Mouse (Mus musculus): ENCODE data around the gene Zfp560. TPM values are rescaled to one million over a fixed set of nuclear protein-coding genes. Genes with fewer than 3 reads are reported as not detected.
A peak's percentile ranks its signal among the peaks of the same experiment; 100 is the strongest.

Zfp560 gene
- 17.5 TPM for polyA plus RNA-seq (2012; fragmentation: generic; extraction: Trizol)
- long read RNA-seq, experiment 1, transcript Zfp560-202 (3 exons, 608 nt): major isoform, 19 of 20 reads
- long read RNA-seq, experiment 1, partial matches to known transcripts: 1 of 20 reads
- long read RNA-seq, experiment 1, other reads (novel, unspliced or antisense): 0 of 20 reads
- long read RNA-seq, experiment 2, full-length matches to known transcripts: 3 of 8 reads
- long read RNA-seq, experiment 2, partial matches to known transcripts: 0 of 8 reads
- long read RNA-seq, experiment 2, other reads (novel, unspliced or antisense): 5 of 8 reads

DNA sequence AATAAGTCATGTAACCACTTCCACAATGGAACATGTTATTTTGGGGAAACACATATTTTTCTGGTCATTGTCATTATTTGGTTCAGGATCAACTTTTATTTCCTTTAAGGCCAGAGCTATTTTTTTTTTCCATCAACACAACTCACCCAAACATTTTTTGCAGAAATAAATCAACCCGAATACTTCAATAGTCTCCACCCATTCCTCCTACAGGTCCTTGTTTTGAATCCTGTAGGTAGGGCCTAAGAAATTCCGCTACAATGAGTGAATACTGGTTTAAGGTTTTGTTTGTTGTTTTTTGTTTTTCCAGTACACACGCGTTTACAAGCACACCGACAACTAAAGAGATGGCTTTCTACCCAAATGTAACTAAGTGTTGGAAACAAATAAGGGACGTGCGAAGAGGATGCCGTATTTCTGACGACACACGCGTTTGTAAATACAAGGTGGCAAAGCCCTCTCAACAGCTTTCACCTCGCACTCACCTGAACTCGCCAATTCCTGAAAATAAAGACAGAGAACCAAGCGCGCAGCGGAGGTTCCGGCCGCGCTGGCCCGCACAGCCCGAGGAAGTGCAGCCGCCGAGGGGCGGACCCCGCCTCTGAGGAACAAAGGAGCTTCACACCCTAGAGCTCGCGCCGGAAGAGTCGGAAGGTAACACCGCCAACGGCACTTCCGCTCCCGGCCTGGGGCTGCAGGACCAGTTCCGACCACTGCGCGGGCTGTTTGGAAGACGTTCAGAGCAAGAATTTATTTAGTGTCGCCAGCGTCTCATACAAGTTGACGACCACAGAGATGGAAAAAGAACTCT lies at the start of gene Zfp560:
Gene Zfp560, minus strand, starts transcription at position 646 of the 811 bp plus-strand sequence.
- H3K79me2 ChIP-seq (ENCODE audit: control insufficient read depth, insufficient read depth): peaks cover 40% of the 10 kb centered on the region
- H3K4me3 ChIP-seq (ENCODE audit: insufficient read depth, poor library complexity, severe bottlenecking): peak within 1 kb of the TSS; percentile 51
- peak within 1 kb of the TSS; percentile 56 for H3ac ChIP-seq (ENCODE audit: control insufficient read depth, insufficient read length, low read depth)
- H3K79me3 ChIP-seq (ENCODE audit: low read depth): peaks cover 20% of the 10 kb centered on the region
- no peaks in the 10 kb centered on the region for H3K36me3 ChIP-seq (ENCODE audit: control insufficient read depth, insufficient read depth)
- no peaks in the 10 kb centered on the region for H3K27me3 ChIP-seq (ENCODE audit: control insufficient read depth, insufficient read depth, insufficient read length)
- peak; percentile 1 for TF ChIP-seq CTCF (IDR thresholded peaks at IDR 0.05; ENCODE audit: control insufficient read depth, insufficient read depth, insufficient read length)
- TF ChIP-seq USF1 (IDR thresholded peaks at IDR 0.05; ENCODE audit: low read depth): no peak
- no peak for TF ChIP-seq MYOG (IDR thresholded peaks at IDR 0.05; ENCODE audit: control insufficient read depth, extremely low read depth, insufficient read length)

DNA sequence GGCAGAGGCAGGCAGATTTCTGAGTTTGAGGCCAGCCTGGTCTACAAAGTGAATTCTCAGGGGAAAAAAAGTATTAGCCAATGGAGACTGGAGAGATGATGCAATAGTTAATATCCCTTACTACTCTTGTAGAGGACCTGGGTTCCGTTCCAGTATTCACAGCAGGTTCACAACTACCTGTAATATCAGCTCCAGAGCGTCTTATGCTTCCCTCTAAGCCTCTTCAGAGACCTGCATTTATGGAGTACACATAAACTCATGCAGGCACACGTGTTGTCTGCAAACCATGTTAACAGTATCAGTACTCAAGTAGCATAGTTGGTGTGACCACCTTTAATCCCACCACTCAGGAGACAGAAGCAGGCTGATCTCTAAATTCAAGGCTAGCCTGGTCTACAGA lies 45.0 kb upstream of the Zfp560 start:
- Histone ChIP-seq H3K4me3 (ENCODE audit: insufficient read depth, poor library complexity, severe bottlenecking) (no peak overlapping the region), H3K79me3 (ENCODE audit: low read depth) (no peaks in the 10 kb centered on the region), H3K36me3 (ENCODE audit: control insufficient read depth, insufficient read depth) (peaks cover 5% of the 10 kb centered on the region), H3ac (ENCODE audit: control insufficient read depth, insufficient read length, low read depth) (no peak overlapping the region), H3K27me3 (ENCODE audit: control insufficient read depth, insufficient read depth, insufficient read length) (no peaks in the 10 kb centered on the region), H3K79me2 (ENCODE audit: control insufficient read depth, insufficient read depth) (no peaks in the 10 kb centered on the region)
- TF ChIP-seq MAX (IDR thresholded peaks at IDR 0.05): no peak
- no peak for TF ChIP-seq FOSL1 (IDR thresholded peaks at IDR 0.05; ENCODE audit: insufficient read depth, low read length, poor library complexity, severe bottlenecking)
- no peak for TF ChIP-seq CEBPB (IDR thresholded peaks at IDR 0.05; ENCODE audit: low read depth)
- no peak for TF ChIP-seq MYOD1 (IDR thresholded peaks at IDR 0.05; ENCODE audit: control insufficient read depth, insufficient read length, low read depth)
- TF ChIP-seq CTCF (IDR thresholded peaks at IDR 0.05; ENCODE audit: control insufficient read depth, insufficient read depth, insufficient read length): no peak
- no peak for TF ChIP-seq MYOG (IDR thresholded peaks at IDR 0.05; ENCODE audit: control insufficient read depth, extremely low read depth, insufficient read length)
- TF ChIP-seq USF1 (IDR thresholded peaks at IDR 0.05; ENCODE audit: low read depth): no peak

DNA sequence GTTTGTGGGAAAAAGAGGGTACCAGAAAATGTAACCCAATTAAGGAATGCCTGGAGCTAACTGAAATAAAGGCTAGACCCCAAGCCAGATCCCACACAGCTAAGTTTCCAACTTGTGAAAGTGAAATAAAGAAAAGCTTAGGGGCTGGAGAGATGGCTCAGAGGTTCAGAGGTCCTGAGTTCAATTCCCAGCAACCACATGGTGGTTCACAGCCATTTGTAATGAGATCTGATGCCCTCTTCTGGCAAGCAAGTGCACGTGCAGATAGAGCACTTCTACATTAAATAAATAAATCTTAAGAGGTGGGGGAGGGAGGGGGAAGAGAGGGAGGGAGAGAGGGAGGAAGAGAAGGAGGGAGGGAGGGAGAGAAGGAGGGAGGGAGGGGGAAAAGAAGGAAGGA lies 26.5 kb upstream of the Zfp560 start:
- H3K36me3 ChIP-seq (ENCODE audit: control insufficient read depth, insufficient read depth): no peaks in the 10 kb centered on the region
- H3K79me3 ChIP-seq (ENCODE audit: low read depth): no peaks in the 10 kb centered on the region
- no peaks in the 10 kb centered on the region for H3K27me3 ChIP-seq (ENCODE audit: control insufficient read depth, insufficient read depth, insufficient read length)
- TF ChIP-seq MAX (IDR thresholded peaks at IDR 0.05): no peak
- no peak for TF ChIP-seq MYOG (IDR thresholded peaks at IDR 0.05; ENCODE audit: control insufficient read depth, extremely low read depth, insufficient read length)
- no peak for TF ChIP-seq MYOD1 (IDR thresholded peaks at IDR 0.05; ENCODE audit: control insufficient read depth, insufficient read length, low read depth)
- no peak for TF ChIP-seq FOSL1 (IDR thresholded peaks at IDR 0.05; ENCODE audit: insufficient read depth, low read length, poor library complexity, severe bottlenecking)
- TF ChIP-seq CTCF (IDR thresholded peaks at IDR 0.05; ENCODE audit: control insufficient read depth, insufficient read depth, insufficient read length): no peak
- no peak for TF ChIP-seq CEBPB (IDR thresholded peaks at IDR 0.05; ENCODE audit: low read depth)
- no peak for TF ChIP-seq USF1 (IDR thresholded peaks at IDR 0.05; ENCODE audit: low read depth)
- H3K4me3 ChIP-seq (ENCODE audit: insufficient read depth, poor library complexity, severe bottlenecking): no peak overlapping the region
- H3K79me2 ChIP-seq (ENCODE audit: control insufficient read depth, insufficient read depth): no peaks in the 10 kb centered on the region
- H3ac ChIP-seq (ENCODE audit: control insufficient read depth, insufficient read length, low read depth): no peak overlapping the region

DNA sequence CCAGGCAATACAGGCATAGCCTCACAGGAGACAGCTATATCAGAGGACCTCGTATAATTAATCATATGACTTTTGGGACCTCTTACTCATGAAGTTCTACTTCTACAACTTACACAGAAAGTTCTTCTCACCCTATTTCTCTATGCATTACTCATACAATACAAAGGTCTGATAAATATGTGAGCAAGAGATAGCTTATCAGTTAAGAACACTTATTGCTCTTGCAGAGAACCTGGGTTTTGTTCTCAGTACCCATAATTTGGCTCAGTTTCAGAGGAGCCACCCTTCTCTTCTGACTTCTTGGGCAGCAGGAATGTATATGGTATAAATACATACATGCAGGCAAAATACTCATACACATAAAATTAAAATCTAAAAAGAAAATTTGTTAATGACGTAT lies 24.3 kb upstream of the Zfp560 start:
- no peaks in the 10 kb centered on the region for H3K79me3 ChIP-seq (ENCODE audit: low read depth)
- no peak overlapping the region for H3K4me3 ChIP-seq (ENCODE audit: insufficient read depth, poor library complexity, severe bottlenecking)
- H3K27me3 ChIP-seq (ENCODE audit: control insufficient read depth, insufficient read depth, insufficient read length): no peaks in the 10 kb centered on the region
- no peak overlapping the region for H3ac ChIP-seq (ENCODE audit: control insufficient read depth, insufficient read length, low read depth)
- TF ChIP-seq CTCF (IDR thresholded peaks at IDR 0.05; ENCODE audit: control insufficient read depth, insufficient read depth, insufficient read length) (no peak), FOSL1 (IDR thresholded peaks at IDR 0.05; ENCODE audit: insufficient read depth, low read length, poor library complexity, severe bottlenecking) (no peak), MAX (IDR thresholded peaks at IDR 0.05) (no peak), MYOD1 (IDR thresholded peaks at IDR 0.05; ENCODE audit: control insufficient read depth, insufficient read length, low read depth) (no peak), MYOG (IDR thresholded peaks at IDR 0.05; ENCODE audit: control insufficient read depth, extremely low read depth, insufficient read length) (no peak), USF1 (IDR thresholded peaks at IDR 0.05; ENCODE audit: low read depth) (no peak), CEBPB (IDR thresholded peaks at IDR 0.05; ENCODE audit: low read depth) (no peak)
- H3K36me3 ChIP-seq (ENCODE audit: control insufficient read depth, insufficient read depth): no peaks in the 10 kb centered on the region
- no peaks in the 10 kb centered on the region for H3K79me2 ChIP-seq (ENCODE audit: control insufficient read depth, insufficient read depth)

DNA sequence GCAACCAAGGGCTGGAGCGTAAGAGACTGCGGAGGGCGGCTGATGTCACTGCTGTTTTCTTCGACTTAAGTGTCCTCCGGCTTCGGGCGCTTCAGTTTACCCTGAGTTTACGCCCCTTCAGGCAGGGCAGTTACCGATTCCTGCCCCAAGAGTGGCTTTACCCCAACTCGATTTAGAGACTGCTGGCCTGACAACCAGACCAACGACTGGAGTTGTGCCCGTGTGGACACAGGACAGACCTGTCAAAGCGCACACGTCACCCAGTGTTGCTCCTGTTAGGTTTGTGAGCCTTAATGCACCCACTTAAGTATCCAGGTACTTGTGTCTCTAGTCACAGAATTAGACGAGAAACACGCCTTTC lies 346 bp upstream of the Zfp560 start:
- peak overlapping the region; percentile 51 for H3K4me3 ChIP-seq (ENCODE audit: insufficient read depth, poor library complexity, severe bottlenecking)
- no peaks in the 10 kb centered on the region for H3K27me3 ChIP-seq (ENCODE audit: control insufficient read depth, insufficient read depth, insufficient read length)
- peak overlapping the region; percentile 56 for H3ac ChIP-seq (ENCODE audit: control insufficient read depth, insufficient read length, low read depth)
- peaks cover 40% of the 10 kb centered on the region for H3K79me2 ChIP-seq (ENCODE audit: control insufficient read depth, insufficient read depth)
- no peaks in the 10 kb centered on the region for H3K36me3 ChIP-seq (ENCODE audit: control insufficient read depth, insufficient read depth)
- TF ChIP-seq FOSL1 (IDR thresholded peaks at IDR 0.05; ENCODE audit: insufficient read depth, low read length, poor library complexity, severe bottlenecking): no peak
- no peak for TF ChIP-seq MYOG (IDR thresholded peaks at IDR 0.05; ENCODE audit: control insufficient read depth, extremely low read depth, insufficient read length)
- TF ChIP-seq USF1 (IDR thresholded peaks at IDR 0.05; ENCODE audit: low read depth): no peak
- TF ChIP-seq MYOD1 (IDR thresholded peaks at IDR 0.05; ENCODE audit: control insufficient read depth, insufficient read length, low read depth): no peak
- TF ChIP-seq CEBPB (IDR thresholded peaks at IDR 0.05; ENCODE audit: low read depth): no peak
- TF ChIP-seq CTCF (IDR thresholded peaks at IDR 0.05; ENCODE audit: control insufficient read depth, insufficient read depth, insufficient read length): no peak
- no peak for TF ChIP-seq MAX (IDR thresholded peaks at IDR 0.05)
- peaks cover 17% of the 10 kb centered on the region for H3K79me3 ChIP-seq (ENCODE audit: low read depth)

Data from C2C12 (cell line).